Mouse (Mus musculus) stomach, embryonic 16.5 days (tissue): ENCODE measurements around the gene Gm9736. TPM values are rescaled to one million over a fixed set of nuclear protein-coding genes. Genes with fewer than 3 reads are reported as not detected.
"Not testable (repeated sequence)": the region's sequence is repeated elsewhere in the genome, so short reads cannot be mapped to it uniquely, and the experiment has no call there.

Experiments used
- ATAC-seq: fragments of 200-750 bp; cut with Nextera tagmentation; 2 replicates; pipeline ENCODE4 v1.8.0; 2017; ENCODE audit warnings: moderate number of reproducible peaks, moderate TSS enrichment; ENCODE audit not compliant: insufficient read depth, low FRiP score
- H3K27ac ChIP-seq: fragments of 300-500 bp; sonication (generic); 2 replicates; pipeline ENCODE4 v1.5.1; 2014; ENCODE audit warnings: low read length
- H3K27me3 ChIP-seq: fragments of 300-500 bp; sonication (generic); 2 replicates; pipeline ENCODE4 v1.6.1; 2014; ENCODE audit warnings: low read length, control low read depth, mixed read lengths; ENCODE audit not compliant: control insufficient read depth, insufficient read depth
- H3K36me3 ChIP-seq: fragments of 300-500 bp; sonication (generic); 2 replicates; pipeline ENCODE4 v1.6.1; 2014; ENCODE audit warnings: low read length; ENCODE audit not compliant: control insufficient read depth, insufficient read depth
- H3K4me1 ChIP-seq: fragments of 300-500 bp; sonication (generic); 2 replicates; pipeline ENCODE4 v1.6.1; 2014; ENCODE audit warnings: low read length, control low read depth, mixed read lengths; ENCODE audit not compliant: control insufficient read depth, insufficient read depth
- H3K4me2 ChIP-seq: fragments of 300-500 bp; sonication (generic); 2 replicates; pipeline ENCODE4 v1.6.1; 2014; ENCODE audit warnings: low read depth, low read length, mixed read lengths
- H3K4me3 ChIP-seq: fragments of 300-500 bp; sonication (generic); replicated peaks from 2 replicates; pipeline ENCODE4 v1.5.1; 2014; ENCODE audit warnings: mild to moderate bottlenecking, low read length
- H3K9ac ChIP-seq: fragments of 300-500 bp; sonication (generic); 2 replicates; pipeline ENCODE4 v1.6.1; 2014; ENCODE audit warnings: low read length
- H3K9me3 ChIP-seq: fragments of 300-500 bp; sonication (generic); replicated peaks from 2 replicates; pipeline ENCODE4 v1.6.1; 2016; ENCODE audit warnings: low read length, control low read depth; ENCODE audit not compliant: control insufficient read depth
- WGBS: fragments of 180-500 bp; shearing (Covaris S2); extraction: QIAGEN DNeasy Blood & Tissue Kit; methylation state at CpG from one replicate; pipeline ENCODE4 v1.1.7; 2014; 5-methylcytosine and 5-hydroxymethylcytosine counted together
- polyA plus RNA-seq: library from polyadenylated mRNA; unstranded; fragments of >200 nt; fragmentation: Nextera tagmentation; extraction: Ambion mirVana; gene quantifications from 2 replicates; pipeline ENCODE4 v1.2.1, GENCODE M21; 2015

Gene Gm9736
- polyA plus RNA-seq, 1 experiment from 2014 or later, result not detected

GRCm38 (mm10) chr10:77738929-77739328 is 12.2 kb downstream of the Gm9736 start:
- H3K9me3 ChIP-seq, result peaks cover 6% of the 10 kb centered on the region; the same call in 1 of the 2 replicates
- no peak overlapping the region for H3K9ac ChIP-seq
- no peak overlapping the region for H3K4me3 ChIP-seq
- no peaks in the 10 kb centered on the region for H3K27me3 ChIP-seq
- ATAC-seq, result no peak
- no peaks in the 10 kb centered on the region for H3K4me1 ChIP-seq
- no peak overlapping the region for H3K27ac ChIP-seq
- 86% methylated on average over 4 of the region's 4 CpGs for WGBS
- H3K36me3 ChIP-seq, result no peaks in the 10 kb centered on the region
- H3K4me2 ChIP-seq, result no peak overlapping the region

- ATAC-seq, result no peak
- Histone ChIP-seq H3K4me2 (no peak overlapping the region), H3K4me1 (no peaks in the 10 kb centered on the region), H3K4me3 (no peak overlapping the region), H3K9ac (no peak overlapping the region), H3K27ac (no peak overlapping the region), H3K27me3 (no peaks in the 10 kb centered on the region), H3K36me3 (no peaks in the 10 kb centered on the region), H3K9me3 (peaks cover 6% of the 10 kb centered on the region; the same call in 1 of the 2 replicates)
- 91% methylated on average over 1 of the region's 1 CpGs for WGBS
Measured at GRCm38 (mm10) chr10:77735928-77736327, 15.2 kb downstream of the Gm9736 start.

- no peaks in the 10 kb centered on the region for H3K4me1 ChIP-seq
- no peaks in the 10 kb centered on the region for H3K9me3 ChIP-seq
- H3K4me2 ChIP-seq, result no peak overlapping the region
- H3K27me3 ChIP-seq, result no peaks in the 10 kb centered on the region
- no peak for ATAC-seq
- no peak overlapping the region for H3K9ac ChIP-seq
- no peak overlapping the region for H3K4me3 ChIP-seq
- 46% methylated on average over 4 of the region's 4 CpGs for WGBS
- no peaks in the 10 kb centered on the region for H3K36me3 ChIP-seq
- no peak overlapping the region for H3K27ac ChIP-seq
Measured at GRCm38 (mm10) chr10:77729241-77729640, 21.9 kb downstream of the Gm9736 start.

- H3K4me2 ChIP-seq, result no peak overlapping the region
- no peaks in the 10 kb centered on the region for H3K36me3 ChIP-seq
- no peaks in the 10 kb centered on the region for H3K4me1 ChIP-seq
- H3K27me3 ChIP-seq, result no peaks in the 10 kb centered on the region
- H3K9me3 ChIP-seq, result no peaks in the 10 kb centered on the region
- no peak overlapping the region for H3K4me3 ChIP-seq
- no peak overlapping the region for H3K9ac ChIP-seq
- 52% methylated on average over 4 of the region's 4 CpGs for WGBS
- no peak overlapping the region for H3K27ac ChIP-seq
- ATAC-seq, result no peak
Measured at GRCm38 (mm10) chr10:77728280-77728679, 22.9 kb downstream of the Gm9736 start.

GRCm38 (mm10) chr10:77726186-77726585 is 25.0 kb downstream of the Gm9736 start, which contains the start of gene Gm10100:
Gene Gm10100 (plus strand): TSS chr10:77726486.
- H3K4me1 ChIP-seq, result no peaks in the 10 kb centered on the region
- H3K27ac ChIP-seq, result no peak within 1 kb of the TSS
- H3K4me2 ChIP-seq, result no peak within 1 kb of the TSS
- no peak within 1 kb of the TSS for H3K4me3 ChIP-seq
- no peaks in the 10 kb centered on the region for H3K36me3 ChIP-seq
- no peaks in the 10 kb centered on the region for H3K9me3 ChIP-seq
- 25% methylated on average over 3 of the region's 3 CpGs for WGBS
- no peak for ATAC-seq
- no peaks in the 10 kb centered on the region for H3K27me3 ChIP-seq
- H3K9ac ChIP-seq, result no peak within 1 kb of the TSS

GRCm38 (mm10) chr10:77724855-77725254 is 26.3 kb downstream of the Gm9736 start:
- H3K27me3 ChIP-seq, result no peaks in the 10 kb centered on the region
- H3K36me3 ChIP-seq, result no peaks in the 10 kb centered on the region
- no peak overlapping the region for H3K9ac ChIP-seq
- no peak overlapping the region for H3K4me3 ChIP-seq
- H3K4me1 ChIP-seq, result no peaks in the 10 kb centered on the region
- ATAC-seq, result no peak
- H3K9me3 ChIP-seq, result no peaks in the 10 kb centered on the region
- H3K27ac ChIP-seq, result no peak overlapping the region
- no peak overlapping the region for H3K4me2 ChIP-seq
- WGBS, result 79% methylated on average over 8 of the region's 8 CpGs

- H3K4me2 ChIP-seq, H3K9me3 ChIP-seq, H3K9ac ChIP-seq, H3K36me3 ChIP-seq, H3K4me3 ChIP-seq, H3K4me1 ChIP-seq, H3K27me3 ChIP-seq, ATAC-seq, H3K27ac ChIP-seq: not testable (repeated sequence)
- 85% methylated on average over 1 of the region's 1 CpGs for WGBS
Measured at GRCm38 (mm10) chr10:77720299-77720698, 30.9 kb downstream of the Gm9736 start, which contains the start of gene Krtap12-1. Gene Krtap12-1 (plus strand): TSS chr10:77720599.

- Histone ChIP-seq H3K36me3 (no peaks in the 10 kb centered on the region), H3K4me1 (no peaks in the 10 kb centered on the region), H3K4me3 (no peak within 1 kb of the TSS), H3K9me3 (no peaks in the 10 kb centered on the region), H3K27ac (no peak within 1 kb of the TSS), H3K9ac (no peak within 1 kb of the TSS), H3K4me2 (no peak within 1 kb of the TSS), H3K27me3 (no peaks in the 10 kb centered on the region)
- whole genome bisulfite sequencing, result 87% methylated on average over 1 of the region's 1 CpGs
- no peak for ATAC-seq
Measured at GRCm38 (mm10) chr10:77715507-77715906, 35.6 kb downstream of the Gm9736 start, which contains the start of gene Gm10142. Gene Gm10142 (plus strand): TSS chr10:77715807.

GRCm38 (mm10) chr10:77713734-77714133 is 37.4 kb downstream of the Gm9736 start:
- H3K36me3 ChIP-seq, result no peaks in the 10 kb centered on the region
- no peaks in the 10 kb centered on the region for H3K9me3 ChIP-seq
- H3K4me2 ChIP-seq, result no peak overlapping the region
- no peak overlapping the region for H3K4me3 ChIP-seq
- 57% methylated on average over 4 of the region's 4 CpGs for WGBS
- ATAC-seq, result no peak
- no peak overlapping the region for H3K9ac ChIP-seq
- H3K27me3 ChIP-seq, result no peaks in the 10 kb centered on the region
- H3K4me1 ChIP-seq, result no peaks in the 10 kb centered on the region
- no peak overlapping the region for H3K27ac ChIP-seq

GRCm38 (mm10) chr10:77711157-77711556 is 40.0 kb downstream of the Gm9736 start, which contains the start of gene Gm10024:
Gene Gm10024 (plus strand): TSS chr10:77711457.
- not testable (repeated sequence) for H3K4me1 ChIP-seq, H3K4me2 ChIP-seq, H3K9ac ChIP-seq, H3K4me3 ChIP-seq, H3K36me3 ChIP-seq, H3K9me3 ChIP-seq, H3K27me3 ChIP-seq, ATAC-seq, H3K27ac ChIP-seq
